Mouse (Mus musculus) midbrain, postnatal 0 days (tissue): Measurements from ENCODE around the gene Fndc11. TPM values are rescaled to one million over a fixed set of nuclear protein-coding genes. Genes with fewer than 3 reads are reported as not detected.

Source experiments
- ATAC-seq: fragments of 200-750 bp; cut with Nextera tagmentation; 2 replicates; pipeline ENCODE4 v1.8.0; 2017; ENCODE audit warnings: moderate number of reproducible peaks, mild to moderate bottlenecking, moderate TSS enrichment, moderate library complexity; ENCODE audit not compliant: low FRiP score
- DNase-seq: peaks from one replicate; pipeline ENCODE4 v3.0.0-alpha.2; 2015; ENCODE audit warnings: low spot score
- H3K27ac ChIP-seq: fragments of 300-500 bp; sonication (generic); 2 replicates; pipeline ENCODE4 v1.5.1; 2014; ENCODE audit warnings: low read depth, mild to moderate bottlenecking, low read length, mixed read lengths
- H3K27me3 ChIP-seq: fragments of 300-500 bp; sonication (generic); 2 replicates; pipeline ENCODE4 v1.6.1; 2014; ENCODE audit warnings: low read length, control low read depth, mixed read lengths; ENCODE audit not compliant: insufficient read depth
- H3K36me3 ChIP-seq: fragments of 300-500 bp; sonication (generic); 2 replicates; pipeline ENCODE4 v1.6.1; 2014; ENCODE audit warnings: low read length, control low read depth, mixed read lengths; ENCODE audit not compliant: insufficient read depth
- H3K4me1 ChIP-seq: fragments of 300-500 bp; sonication (generic); 2 replicates; pipeline ENCODE4 v1.6.1; 2014; ENCODE audit warnings: mild to moderate bottlenecking, control low read depth, antibody characterized with exemption, low read length, mixed read lengths; ENCODE audit not compliant: insufficient read depth
- H3K4me2 ChIP-seq: fragments of 300-500 bp; sonication (generic); 2 replicates; pipeline ENCODE4 v1.6.1; 2014; ENCODE audit warnings: low read depth, mild to moderate bottlenecking, low read length, mixed read lengths; ENCODE audit not compliant: poor library complexity, severe bottlenecking
- H3K4me3 ChIP-seq: fragments of 300-500 bp; sonication (generic); 2 replicates; pipeline ENCODE4 v1.5.1; 2014; ENCODE audit warnings: low read depth, mild to moderate bottlenecking, low read length, moderate library complexity
- H3K9ac ChIP-seq: fragments of 300-500 bp; sonication (generic); replicated peaks from 2 replicates; pipeline ENCODE4 v1.6.1; 2014; ENCODE audit warnings: mild to moderate bottlenecking, low read length, moderate library complexity, mixed read lengths; ENCODE audit not compliant: poor library complexity, severe bottlenecking
- H3K9me3 ChIP-seq: fragments of 300-500 bp; sonication (generic); 2 replicates; pipeline ENCODE4 v1.6.1; 2016; ENCODE audit warnings: low read length, control low read depth
- CTCF ChIP-seq: IDR thresholded peaks from 2 replicates; pipeline ENCODE4 v1.5.1; 2016; ENCODE audit warnings: antibody characterized with exemption, mild to moderate bottlenecking
- WGBS: fragments of 180-500 bp; shearing (Covaris S2); extraction: QIAGEN DNeasy Blood & Tissue Kit; methylation state at CpG from one replicate; pipeline ENCODE4 v1.1.7; 2014; 5-methylcytosine and 5-hydroxymethylcytosine counted together
- polyA plus RNA-seq: library from polyadenylated mRNA; unstranded; fragments of >200 nt; fragmentation: Nextera tagmentation; extraction: Ambion mirVana; gene quantifications from 2 replicates; pipeline ENCODE4 v1.2.1, GENCODE M21; 2015
- total RNA-seq: library from RNA; depleted of rRNA; stranded (reverse); fragments of >200 nt; gene quantifications from 2 replicates; pipeline ENCODE4 v1.2.3, GENCODE M21; 2014

Fndc11 gene
- total and polyA plus RNA-seq, 2 experiments from 2014 or later: 0.26 to 0.55 TPM

DNA sequence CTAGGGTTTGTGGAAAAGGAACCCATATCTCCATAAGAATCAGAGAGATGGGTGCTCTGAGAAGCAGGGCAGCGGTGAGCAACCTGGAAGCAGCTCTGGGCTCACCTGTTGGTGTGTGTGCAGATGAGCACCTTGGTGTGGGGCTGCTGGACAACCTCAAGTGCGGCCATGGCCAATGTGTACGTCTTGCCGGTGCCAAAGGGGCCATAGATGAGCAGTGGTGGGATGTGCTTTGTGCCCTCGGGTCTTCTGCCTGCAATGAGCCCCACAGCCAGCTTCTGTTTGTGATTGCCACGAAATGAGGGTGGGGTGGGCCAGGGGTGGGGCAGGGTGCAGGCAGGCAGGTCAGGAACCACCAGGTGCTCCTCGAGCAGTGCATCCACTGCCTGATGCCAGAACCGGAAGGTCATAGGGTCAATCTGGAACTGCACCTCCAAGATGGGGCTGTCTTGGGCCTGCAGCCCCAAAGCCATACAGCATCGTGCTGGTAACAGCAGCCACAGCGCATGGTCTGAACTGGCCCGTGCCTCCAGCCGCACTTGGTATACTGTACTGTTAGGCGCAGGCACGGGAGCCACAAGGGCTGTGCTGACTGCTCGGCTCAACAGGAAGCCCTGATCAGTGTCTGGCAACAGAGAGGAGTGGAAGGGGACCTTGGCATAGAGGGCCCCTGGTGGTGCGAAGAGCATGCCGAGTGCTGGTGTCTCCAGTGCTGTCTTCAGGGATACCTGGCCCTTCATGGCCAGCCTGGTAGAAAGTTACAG, 17.6 kb downstream of the Fndc11 start:
- ATAC-seq (no peak), DNase-seq (no peak)
- Histone ChIP-seq H3K9me3 (no peaks in the 10 kb centered on the region), H3K9ac (no peak overlapping the region), H3K4me2 (no peak overlapping the region), H3K27me3 (no peaks in the 10 kb centered on the region), H3K4me1 (no peaks in the 10 kb centered on the region), H3K27ac (no peak overlapping the region), H3K4me3 (no peak overlapping the region), H3K36me3 (no peaks in the 10 kb centered on the region)
- WGBS: 89% methylated on average over 17 of the region's 17 CpGs
- TF ChIP-seq CTCF: no peak

DNA sequence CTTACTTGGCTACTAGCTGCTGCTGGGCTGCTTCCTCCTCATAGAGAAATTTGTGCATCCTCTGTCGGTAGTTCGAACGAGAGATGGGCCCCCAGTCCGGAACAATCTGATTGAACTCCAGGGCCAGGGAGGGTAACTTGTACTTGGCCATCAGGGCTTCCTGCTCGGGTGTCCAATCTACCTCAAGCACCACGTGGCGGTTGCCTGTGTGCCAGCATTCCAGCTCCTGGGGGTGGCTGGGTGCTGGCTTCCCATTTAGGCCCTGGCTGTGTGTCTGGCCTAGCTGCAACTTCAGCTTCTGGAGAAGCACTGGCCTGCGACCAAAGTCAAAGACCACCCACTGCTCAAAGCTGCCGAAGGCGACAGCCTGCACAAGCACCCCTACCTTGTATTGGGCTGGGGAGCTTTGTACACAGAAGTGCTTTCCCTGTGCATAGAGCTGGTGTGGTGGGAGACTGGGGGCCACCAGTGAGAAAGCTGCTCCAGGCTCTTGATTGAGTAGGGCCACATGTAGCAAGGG, 18.3 kb downstream of the Fndc11 start:
- no peak overlapping the region for H3K4me2 ChIP-seq
- H3K4me1 ChIP-seq: no peaks in the 10 kb centered on the region
- WGBS: 62% methylated on average over 10 of the region's 10 CpGs
- H3K27me3 ChIP-seq: no peaks in the 10 kb centered on the region
- H3K36me3 ChIP-seq: no peaks in the 10 kb centered on the region
- TF ChIP-seq CTCF: no peak
- DNase-seq (no peak), ATAC-seq (no peak)
- H3K9me3 ChIP-seq: no peaks in the 10 kb centered on the region
- no peak overlapping the region for H3K4me3 ChIP-seq
- no peak overlapping the region for H3K27ac ChIP-seq
- no peak overlapping the region for H3K9ac ChIP-seq

DNA sequence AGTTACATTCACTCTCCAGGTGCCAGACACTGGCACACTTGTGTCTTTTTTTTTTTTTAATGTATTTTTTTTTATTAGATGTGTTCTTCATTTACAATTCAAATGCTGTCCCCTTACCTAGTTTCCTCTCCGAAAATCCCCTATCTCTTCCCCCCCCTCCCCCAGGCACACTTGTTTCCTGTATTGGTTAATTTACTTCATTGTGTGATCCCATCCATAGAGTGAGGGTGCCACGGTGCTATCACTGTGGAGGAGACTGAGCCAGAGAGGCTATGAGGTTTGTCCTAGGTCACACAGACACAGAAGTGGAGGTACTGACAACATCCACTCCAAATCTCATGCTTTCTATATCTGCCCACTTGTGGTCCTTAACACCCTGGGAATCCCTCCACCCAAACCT, 19.0 kb downstream of the Fndc11 start:
- Histone ChIP-seq H3K27ac (no peak overlapping the region), H3K36me3 (no peaks in the 10 kb centered on the region)
- WGBS: 60% methylated on average over 2 of the region's 2 CpGs

DNA sequence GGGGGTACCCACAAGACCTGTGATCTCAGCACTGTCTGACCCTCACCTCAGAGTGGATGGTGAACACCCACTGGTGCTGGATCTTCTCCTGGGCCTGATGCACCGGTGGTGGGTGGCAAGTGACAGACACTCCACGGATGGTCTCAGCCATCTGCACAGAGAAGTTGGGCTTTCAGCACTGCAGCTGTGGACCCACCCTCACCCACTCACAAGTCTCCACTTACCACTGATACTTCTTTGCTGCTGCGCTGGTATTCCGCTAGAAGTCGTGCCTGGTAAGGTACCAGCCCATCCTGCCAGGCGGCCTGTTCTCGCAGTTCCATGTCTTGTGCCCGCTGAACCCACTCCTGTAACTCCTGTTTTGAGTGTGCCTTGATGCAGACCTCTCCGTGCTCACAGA, 19.4 kb downstream of the Fndc11 start:
- H3K9ac ChIP-seq: no peak overlapping the region
- H3K4me1 ChIP-seq: no peaks in the 10 kb centered on the region
- no peak overlapping the region for H3K4me2 ChIP-seq
- 94% methylated on average over 9 of the region's 9 CpGs for WGBS
- no peak overlapping the region for H3K27ac ChIP-seq
- H3K4me3 ChIP-seq: no peak overlapping the region
- DNase-seq: no peak
- no peaks in the 10 kb centered on the region for H3K36me3 ChIP-seq
- no peaks in the 10 kb centered on the region for H3K27me3 ChIP-seq
- no peak for ATAC-seq
- no peak for TF ChIP-seq CTCF
- H3K9me3 ChIP-seq: no peaks in the 10 kb centered on the region

More for the DNA sequence above, 19.0 kb downstream of the Fndc11 start:
- H3K9ac ChIP-seq: no peak overlapping the region
- no peaks in the 10 kb centered on the region for H3K27me3 ChIP-seq
- no peak for TF ChIP-seq CTCF
- H3K4me3 ChIP-seq: no peak overlapping the region
- ATAC-seq (no peak), DNase-seq (no peak)
- H3K4me2 ChIP-seq: no peak overlapping the region
- no peaks in the 10 kb centered on the region for H3K4me1 ChIP-seq
- H3K9me3 ChIP-seq: no peaks in the 10 kb centered on the region

DNA sequence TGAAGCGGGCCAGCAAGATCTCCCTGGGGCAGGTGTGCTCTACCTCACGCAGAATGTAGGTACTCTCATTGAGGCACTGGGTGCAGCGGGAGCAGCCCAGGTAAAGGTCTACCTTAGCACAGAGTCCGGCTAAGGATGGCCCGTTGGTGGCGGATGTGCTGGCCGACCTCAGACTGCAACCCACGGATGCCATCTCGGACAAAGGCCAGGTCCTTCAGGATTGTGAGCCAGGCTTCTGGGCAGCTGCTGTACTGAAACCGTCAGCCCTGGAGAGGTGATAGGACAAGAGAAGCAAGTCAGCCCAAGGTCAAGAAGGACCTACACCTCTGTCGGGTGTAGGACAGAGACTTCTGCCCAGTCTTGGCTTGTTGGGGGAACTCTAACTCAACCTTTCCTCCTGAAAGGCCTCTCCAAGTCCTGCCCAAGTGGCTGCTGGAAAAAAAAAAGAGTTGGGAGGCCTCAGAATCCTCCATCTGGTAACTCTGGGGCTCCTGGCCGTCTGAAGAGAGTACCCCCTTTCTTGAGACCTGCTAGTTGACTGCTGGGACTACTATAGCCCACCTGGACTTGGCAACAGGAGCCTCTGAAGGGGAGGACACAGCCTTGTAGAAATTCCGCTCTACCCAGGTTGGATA, 21.1 kb downstream of the Fndc11 start:
- Histone ChIP-seq H3K27me3 (no peaks in the 10 kb centered on the region), H3K4me3 (no peak overlapping the region), H3K36me3 (no peaks in the 10 kb centered on the region), H3K9ac (no peak overlapping the region), H3K9me3 (no peaks in the 10 kb centered on the region), H3K4me1 (no peaks in the 10 kb centered on the region), H3K4me2 (no peak overlapping the region), H3K27ac (no peak overlapping the region)
- no peak for DNase-seq
- WGBS: 91% methylated on average over 13 of the region's 13 CpGs
- TF ChIP-seq CTCF: no peak
- ATAC-seq: no peak
